Mouse (Mus musculus) lung, postnatal 0 days (tissue): ENCODE measurements around the gene Hhipl1. TPM values are rescaled to one million over a fixed set of nuclear protein-coding genes. Genes with fewer than 3 reads are reported as not detected.
A peak's percentile ranks its signal among the peaks of the same experiment; 100 is the strongest.

Experiments
- ATAC-seq: fragments of 200-750 bp; cut with Nextera tagmentation; 2 replicates; pipeline ENCODE4 v1.8.0; 2017; ENCODE audit warnings: moderate library complexity
- DNase-seq: peaks from one replicate; pipeline ENCODE4 v3.0.0-alpha.2; 2016; ENCODE audit warnings: low spot score
- H3K27ac ChIP-seq: fragments of 300-500 bp; sonication (generic); 2 replicates; pipeline ENCODE4 v1.5.1; 2014; ENCODE audit warnings: antibody characterized with exemption, mild to moderate bottlenecking, low read length, mixed read lengths
- H3K27me3 ChIP-seq: fragments of 300-500 bp; sonication (generic); replicated peaks from 2 replicates; pipeline ENCODE4 v1.6.1; 2014; ENCODE audit warnings: low read length, mixed read lengths; ENCODE audit not compliant: insufficient read depth
- H3K36me3 ChIP-seq: fragments of 300-500 bp; sonication (generic); 2 replicates; pipeline ENCODE4 v1.6.1; 2014; ENCODE audit warnings: low read length, mixed read lengths; ENCODE audit not compliant: insufficient read depth
- H3K4me1 ChIP-seq: fragments of 300-500 bp; sonication (generic); 2 replicates; pipeline ENCODE4 v1.6.1; 2014; ENCODE audit warnings: antibody characterized with exemption, low read depth, low read length, mixed read lengths; ENCODE audit not compliant: insufficient read depth
- H3K4me2 ChIP-seq: fragments of 300-500 bp; sonication (generic); replicated peaks from 2 replicates; pipeline ENCODE4 v1.6.1; 2014; ENCODE audit warnings: low read depth, mild to moderate bottlenecking, low read length, moderate library complexity, mixed read lengths
- H3K4me3 ChIP-seq: fragments of 300-500 bp; sonication (generic); 2 replicates; pipeline ENCODE4 v1.5.1; 2014; ENCODE audit warnings: low read depth, low read length
- H3K9ac ChIP-seq: fragments of 300-500 bp; sonication (generic); replicated peaks from 2 replicates; pipeline ENCODE4 v1.6.1; 2014; ENCODE audit warnings: low read depth, mild to moderate bottlenecking
- H3K9me3 ChIP-seq: fragments of 300-500 bp; sonication (generic); 2 replicates; pipeline ENCODE4 v1.6.1; 2016; ENCODE audit warnings: low read length, mixed read lengths
- CTCF ChIP-seq: IDR thresholded peaks from 2 replicates; pipeline ENCODE4 v1.5.1; 2016; ENCODE audit warnings: antibody characterized with exemption, mild to moderate bottlenecking
- EP300 ChIP-seq: IDR thresholded peaks from 2 replicates; pipeline ENCODE4 v1.6.1; 2016; ENCODE audit warnings: antibody characterized with exemption, mild to moderate bottlenecking, control low read depth
- WGBS: fragments of 180-500 bp; shearing (Covaris S2); extraction: QIAGEN DNeasy Blood & Tissue Kit; methylation state at CpG from one replicate; pipeline ENCODE4 v1.1.7; 2014; 5-methylcytosine and 5-hydroxymethylcytosine counted together
- polyA plus RNA-seq: library from polyadenylated mRNA; unstranded; fragments of >200 nt; fragmentation: Nextera tagmentation; extraction: Ambion mirVana; gene quantifications from 2 replicates; pipeline ENCODE4 v1.2.1, GENCODE M21; 2015

Hhipl1 gene
- polyA plus RNA-seq, 1 experiment from 2014 or later, result 0.35 TPM

DNA sequence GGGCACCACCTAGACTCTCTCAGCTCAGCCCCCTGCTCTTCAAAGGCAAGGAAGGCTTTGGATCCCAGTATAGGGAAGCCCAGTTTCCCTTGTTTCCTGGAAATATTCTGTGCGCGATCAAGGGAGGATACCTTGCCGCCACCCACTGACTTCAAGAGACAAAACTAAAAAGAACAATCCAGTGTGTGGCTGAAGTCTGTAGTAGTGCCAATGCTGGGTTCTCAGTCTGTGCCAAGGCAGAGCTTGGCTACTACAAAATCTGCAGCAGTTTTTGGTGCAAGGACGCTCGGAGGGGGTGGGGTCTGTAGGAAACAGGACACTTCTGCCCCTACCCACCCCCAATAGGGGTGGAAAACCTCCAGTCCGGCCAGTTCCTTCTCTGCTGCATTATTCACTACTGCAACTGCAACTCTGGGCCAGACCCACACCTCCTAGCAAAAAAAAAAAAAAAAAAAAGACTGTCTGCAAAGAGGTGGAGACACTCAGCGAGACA, 33.9 kb upstream of the Hhipl1 start:
- Histone ChIP-seq H3K9me3 (no peaks in the 10 kb centered on the region), H3K4me2 (no peak overlapping the region), H3K27ac (no peak overlapping the region), H3K36me3 (no peaks in the 10 kb centered on the region), H3K4me1 (peaks cover 25% of the 10 kb centered on the region), H3K27me3 (no peaks in the 10 kb centered on the region), H3K4me3 (no peak overlapping the region), H3K9ac (no peak overlapping the region)
- ATAC-seq (no peak), DNase-seq (no peak)
- 54% methylated on average over 7 of the region's 7 CpGs for WGBS
- TF ChIP-seq CTCF (no peak), EP300 (no peak)

- Histone ChIP-seq H3K4me2 (peak overlapping the region; percentile 98), H3K27me3 (no peaks in the 10 kb centered on the region), H3K36me3 (no peaks in the 10 kb centered on the region), H3K4me3 (peak overlapping the region; percentile 69), H3K9me3 (no peaks in the 10 kb centered on the region), H3K9ac (peak overlapping the region; percentile 39; the same call in 1 of the 2 replicates), H3K27ac (no peak overlapping the region), H3K4me1 (peaks cover 26% of the 10 kb centered on the region)
- no peak for ATAC-seq
- 7% methylated on average over 21 of the region's 21 CpGs for WGBS
- peak; percentile 42 for DNase-seq
- TF ChIP-seq CTCF (no peak), EP300 (no peak)
Observed at GRCm38 (mm10) chr12:108273466-108274312, 32.4 kb upstream of the Hhipl1 start.

DNA sequence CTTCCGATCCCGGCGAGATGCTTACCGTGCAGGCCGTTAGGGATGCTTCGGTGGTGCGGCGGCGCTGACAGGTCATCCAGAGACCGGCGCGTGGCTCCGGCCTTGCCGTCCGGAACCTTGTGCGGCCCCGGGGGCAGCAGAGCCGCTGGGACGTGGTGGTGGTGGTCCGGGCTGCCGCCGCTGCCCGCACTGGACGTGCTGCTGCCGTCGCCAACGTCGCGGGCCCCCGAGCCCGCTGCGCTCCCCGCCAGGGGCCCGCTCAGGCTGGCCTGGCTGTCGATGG, 31.8 kb upstream of the Hhipl1 start:
- H3K36me3 ChIP-seq, result no peaks in the 10 kb centered on the region
- H3K4me2 ChIP-seq, result peak overlapping the region; percentile 98
- no peaks in the 10 kb centered on the region for H3K9me3 ChIP-seq
- TF ChIP-seq EP300 (no peak), CTCF (no peak)
- peak overlapping the region; percentile 39; the same call in 1 of the 2 replicates for H3K9ac ChIP-seq
- ATAC-seq, result no peak
- no peak overlapping the region for H3K27ac ChIP-seq
- DNase-seq, result no peak
- H3K4me3 ChIP-seq, result peak overlapping the region; percentile 69
- WGBS, result under 1% methylated on average over 34 of the region's 35 CpGs
- H3K27me3 ChIP-seq, result no peaks in the 10 kb centered on the region
- H3K4me1 ChIP-seq, result peaks cover 26% of the 10 kb centered on the region

DNA sequence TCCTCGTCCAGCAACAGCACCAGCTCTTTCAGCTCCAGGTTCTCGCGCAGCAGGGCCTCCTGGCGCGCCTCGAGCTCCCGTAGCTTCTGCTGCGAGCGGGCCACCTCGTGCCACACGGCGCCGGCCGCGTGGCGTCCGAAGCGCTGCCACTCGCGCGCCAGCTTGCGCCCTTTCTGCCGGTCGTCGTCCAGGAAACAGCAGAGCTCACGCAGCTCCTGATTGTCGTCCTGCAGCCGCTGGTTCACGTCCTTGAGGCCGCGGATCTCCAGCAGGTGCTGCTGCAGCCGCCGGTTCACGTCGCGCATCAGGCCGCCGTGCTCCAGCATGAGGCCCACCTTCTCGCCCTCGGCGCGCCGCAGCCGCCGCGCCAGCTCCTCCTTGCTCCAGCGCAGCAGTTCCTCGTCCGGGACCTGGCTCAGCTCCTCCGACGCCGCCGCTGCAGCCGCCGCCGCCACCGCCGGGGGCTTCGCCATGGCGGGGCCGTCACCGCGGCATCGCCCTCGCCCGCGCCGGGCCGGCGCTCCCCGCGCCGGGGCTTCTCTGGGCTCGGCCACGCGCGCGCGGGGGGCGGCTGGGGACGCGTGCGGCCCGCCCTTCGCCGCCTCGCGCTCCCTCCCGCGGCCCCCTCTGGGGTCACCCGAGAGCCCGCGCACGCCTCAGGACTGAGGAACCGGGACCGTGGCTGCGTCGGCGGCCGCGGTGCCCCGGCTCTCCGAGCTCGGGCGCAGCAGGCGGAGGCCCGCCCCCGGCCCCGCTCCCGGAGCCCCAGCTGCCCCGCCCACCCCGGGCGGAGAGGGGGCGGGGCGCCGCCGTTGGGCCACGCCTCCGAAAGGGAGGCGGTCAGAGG, 31.2 kb upstream of the Hhipl1 start, which contains the start of gene Ccdc85c:
Ccdc85c (minus strand) TSS at position 765 of the 847 bp plus-strand sequence.
- 2% methylated on average over 76 of the region's 120 CpGs for WGBS
- H3K36me3 ChIP-seq, result no peaks in the 10 kb centered on the region

DNA sequence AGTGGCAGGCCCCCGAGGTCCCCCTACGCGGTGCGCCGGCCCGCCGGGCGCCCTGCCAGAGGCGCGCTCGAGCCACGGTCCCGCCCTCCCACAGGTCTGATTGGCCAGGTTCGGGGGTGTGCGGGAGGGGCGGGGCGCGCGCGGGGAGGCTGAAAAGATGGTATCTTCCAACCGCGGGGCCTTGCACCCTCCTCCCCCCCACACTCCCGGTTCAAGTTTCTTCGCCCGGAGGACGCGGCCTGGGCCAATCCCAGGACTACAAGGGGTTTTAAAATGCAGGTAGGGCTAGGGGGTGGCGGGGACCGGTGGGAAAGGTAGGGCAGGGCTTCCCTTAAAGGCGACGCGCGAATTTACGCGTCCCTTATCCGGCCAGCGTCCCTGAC, 30.6 kb upstream of the Hhipl1 start:
- Histone ChIP-seq H3K27ac (peak overlapping the region; percentile 91), H3K4me3 (peak overlapping the region; percentile 69), H3K9ac (peak overlapping the region; percentile 66), H3K4me1 (peaks cover 21% of the 10 kb centered on the region), H3K27me3 (no peaks in the 10 kb centered on the region), H3K36me3 (no peaks in the 10 kb centered on the region), H3K9me3 (no peaks in the 10 kb centered on the region), H3K4me2 (peak overlapping the region; percentile 98)
- peak; percentile 97 for DNase-seq
- 2% methylated on average over 16 of the region's 37 CpGs for WGBS
- TF ChIP-seq EP300 (0 out of 2 replicates have a peak, but pooled peaks have one; percentile 41), CTCF (no peak)
- peak; percentile 95 for ATAC-seq

More for the DNA sequence above, 31.2 kb upstream of the Hhipl1 start, which contains the start of gene Ccdc85c:
- H3K27ac ChIP-seq, result peak within 1 kb of the TSS; percentile 91
- ATAC-seq, result no peak; the same call in none of the 2 replicates
- peak within 1 kb of the TSS; percentile 98 for H3K4me2 ChIP-seq
- peak within 1 kb of the TSS; percentile 66 for H3K9ac ChIP-seq
- DNase-seq, result peak; percentile 41
- no peaks in the 10 kb centered on the region for H3K9me3 ChIP-seq
- no peaks in the 10 kb centered on the region for H3K27me3 ChIP-seq
- TF ChIP-seq EP300 (no peak), CTCF (peak; percentile 40; the same call in 1 of the 2 replicates)
- peaks cover 22% of the 10 kb centered on the region for H3K4me1 ChIP-seq
- H3K4me3 ChIP-seq, result peak within 1 kb of the TSS; percentile 69
